Mouse (Mus musculus) heart, adult 2 months (tissue): ENCODE measurements around the gene Dnal4. TPM values are rescaled to one million over a fixed set of nuclear protein-coding genes. Genes with fewer than 3 reads are reported as not detected.

ENCODE experiments used
- DNase-seq, 2 experiments: peaks; one replicate each; pipeline ENCODE4 v3.0.0; 2021
- H3K27ac ChIP-seq: fragments of 200-600 bp; 2 replicates; pipeline ENCODE4 v1.8.1; 2022
- H3K27me3 ChIP-seq: fragments of 200-500 bp; 2 replicates; pipeline ENCODE4 v1.6.1; 2012; ENCODE audit warnings: mild to moderate bottlenecking, low read length, inconsistent platforms, mixed read lengths; ENCODE audit not compliant: control insufficient read depth, insufficient read depth
- H3K36me3 ChIP-seq: fragments of 200-500 bp; 2 replicates; pipeline ENCODE4 v1.6.1; 2012; ENCODE audit warnings: low read length, inconsistent platforms; ENCODE audit not compliant: control insufficient read depth, insufficient read depth
- H3K4me1 ChIP-seq: fragments of 200-500 bp; 2 replicates; pipeline ENCODE4 v1.6.1; 2011; ENCODE audit warnings: low read length; ENCODE audit not compliant: control insufficient read depth, insufficient read depth
- H3K4me3 ChIP-seq: fragments of 200-600 bp; 2 replicates; pipeline ENCODE4 v1.8.1; 2022
- H3K79me2 ChIP-seq: fragments of 200-500 bp; replicated peaks from 2 replicates; pipeline ENCODE4 v1.6.1; 2012; ENCODE audit warnings: mild to moderate bottlenecking, inconsistent platforms, low read length, moderate library complexity, mixed read lengths; ENCODE audit not compliant: control insufficient read depth, insufficient read depth
- H3K9ac ChIP-seq: fragments of 200-500 bp; 2 replicates; pipeline ENCODE4 v1.6.1; 2012; ENCODE audit warnings: low read depth, mild to moderate bottlenecking, control low read depth, inconsistent platforms, low read length, mixed read lengths
- CTCF ChIP-seq: fragments of 200-600 bp; IDR thresholded peaks from 2 replicates; pipeline ENCODE4 v1.8.1; 2022; ENCODE audit warnings: antibody characterized with exemption, mild to moderate bottlenecking, moderate library complexity
- EP300 ChIP-seq: fragments of 200-500 bp; IDR thresholded peaks from 2 replicates; pipeline ENCODE4 v1.6.1; 2011; ENCODE audit warnings: low read depth, low read length, control low read depth; ENCODE audit not compliant: insufficient read depth
- POLR2A ChIP-seq: fragments of 200-500 bp; IDR thresholded peaks from 2 replicates; pipeline ENCODE4 v1.6.1; 2011; ENCODE audit warnings: mild to moderate bottlenecking, low read depth, low read length, control low read depth; ENCODE audit not compliant: insufficient read depth
- WGBS: fragments of 180-500 bp; shearing (Covaris S2); methylation state at CpG from one replicate; pipeline ENCODE4 v1.1.7; 2018; 5-methylcytosine and 5-hydroxymethylcytosine counted together
- intact Hi-C: fragments of 180-260 bp; cut with DNase I; formaldehyde crosslinking; loops from one replicate; pipeline ENCODE4 v1.15.1; 2025
- polyA plus RNA-seq: library from polyadenylated mRNA; depleted of rRNA; stranded (reverse); fragments of >200 nt; gene quantifications from 2 replicates; pipeline ENCODE4 v1.2.3, GENCODE M21; 2012
- total RNA-seq, 2 experiments: library from RNA; stranded (reverse); gene quantifications; 2 replicates each; pipeline ENCODE4 v1.2.3; 2021

Dnal4 gene
- total and polyA plus RNA-seq, 3 experiments = 19.3 to 43.0 (median 21.7) TPM

DNA sequence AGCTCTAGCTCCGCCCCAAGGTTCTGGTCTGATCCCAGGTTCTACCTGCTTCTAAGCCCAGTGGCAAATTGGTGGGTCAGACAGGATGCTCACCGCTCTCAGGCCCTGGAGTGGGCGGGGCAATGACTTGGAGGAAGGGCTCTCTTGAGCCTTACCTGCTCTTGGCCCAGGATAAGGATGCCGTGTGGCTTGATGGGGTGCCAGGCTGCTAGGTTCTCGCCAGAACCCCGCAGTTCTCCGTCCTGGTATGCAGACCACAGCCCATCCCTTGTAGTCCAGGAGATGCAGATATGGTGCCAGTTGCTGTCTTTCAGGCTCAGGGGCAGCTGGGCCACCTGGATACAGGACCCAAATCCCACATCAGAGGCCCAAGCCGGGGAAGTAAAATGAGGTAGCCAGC is 12.5 kb upstream of the Dnal4 start:
- Histone ChIP-seq H3K4me1 (no peaks in the 10 kb centered on the region), H3K9ac (no peak overlapping the region), H3K79me2 (no peaks in the 10 kb centered on the region), H3K4me3 (no peak overlapping the region), H3K36me3 (no peaks in the 10 kb centered on the region), H3K27me3 (no peaks in the 10 kb centered on the region), H3K27ac (no peak overlapping the region)
- WGBS = 50% methylated on average over 8 of the region's 8 CpGs
- TF ChIP-seq POLR2A (no peak), EP300 (no peak), CTCF (no peak)
- DNase-seq = no peak
- intact Hi-C loops = no loop called here

GRCm38 (mm10) chr15:79787815-79788214 is 10.2 kb upstream of the Dnal4 start:
- no peak for DNase-seq
- H3K9ac ChIP-seq = no peak overlapping the region
- intact Hi-C loops = no loop called here
- H3K36me3 ChIP-seq = no peaks in the 10 kb centered on the region
- 60% methylated on average over 8 of the region's 8 CpGs for WGBS
- H3K27me3 ChIP-seq = no peaks in the 10 kb centered on the region
- H3K79me2 ChIP-seq = no peaks in the 10 kb centered on the region
- H3K4me1 ChIP-seq = no peaks in the 10 kb centered on the region
- TF ChIP-seq POLR2A (no peak), EP300 (no peak), CTCF (no peak)
- no peak overlapping the region for H3K27ac ChIP-seq
- H3K4me3 ChIP-seq = no peak overlapping the region

GRCm38 (mm10) chr15:79785056-79785455 is 7.4 kb upstream of the Dnal4 start:
- Histone ChIP-seq H3K27me3 (no peaks in the 10 kb centered on the region), H3K36me3 (no peaks in the 10 kb centered on the region), H3K79me2 (no peaks in the 10 kb centered on the region), H3K4me3 (no peak overlapping the region), H3K9ac (no peak overlapping the region), H3K4me1 (no peaks in the 10 kb centered on the region), H3K27ac (no peak overlapping the region)
- TF ChIP-seq POLR2A = no peak
- TF ChIP-seq EP300 = no peak
- TF ChIP-seq CTCF = no peak
- DNase-seq = no peak
- 41% methylated on average over 1 of the region's 1 CpGs for WGBS
- intact Hi-C loops = no loop called here

- Histone ChIP-seq H3K4me3 (no peak overlapping the region), H3K79me2 (peaks cover 3% of the 10 kb centered on the region), H3K36me3 (no peaks in the 10 kb centered on the region), H3K4me1 (no peaks in the 10 kb centered on the region; the same call in 1 of the 2 replicates), H3K9ac (no peak overlapping the region), H3K27ac (no peak overlapping the region), H3K27me3 (no peaks in the 10 kb centered on the region)
- no peak for DNase-seq
- WGBS = 59% methylated on average over 7 of the region's 7 CpGs
- TF ChIP-seq CTCF (no peak), POLR2A (no peak), EP300 (no peak)
- intact Hi-C loops = loop anchor here (2.0 kb wide), 1 partner anchor 59 kb away; the partner anchor contains the start of genes Cbx6 and Npcd
Observed at GRCm38 (mm10) chr15:79775662-79776061, 2.0 kb downstream of the Dnal4 start.

- H3K4me3 ChIP-seq = peak overlapping the region; percentile 79
- peaks cover 3% of the 10 kb centered on the region for H3K79me2 ChIP-seq
- H3K9ac ChIP-seq = peak overlapping the region; percentile 71
- no peaks in the 10 kb centered on the region for H3K27me3 ChIP-seq
- peak; percentile 76 for TF ChIP-seq POLR2A
- no peak for TF ChIP-seq CTCF
- TF ChIP-seq EP300 = peak; percentile 44; the same call in 1 of the 2 replicates
- under 1% methylated on average over 50 of the region's 50 CpGs for WGBS
- H3K27ac ChIP-seq = peak overlapping the region; percentile 85
- H3K4me1 ChIP-seq = peaks cover 8% of the 10 kb centered on the region
- intact Hi-C loops = loop anchor here (2.0 kb wide), 1 partner anchor 60 kb away; the partner anchor contains the start of genes Cbx6 and Npcd
- peak; percentile 94 to 97 for DNase-seq
- H3K36me3 ChIP-seq = no peaks in the 10 kb centered on the region
Observed at GRCm38 (mm10) chr15:79774117-79775027, 3.3 kb downstream of the Dnal4 start.

DNA sequence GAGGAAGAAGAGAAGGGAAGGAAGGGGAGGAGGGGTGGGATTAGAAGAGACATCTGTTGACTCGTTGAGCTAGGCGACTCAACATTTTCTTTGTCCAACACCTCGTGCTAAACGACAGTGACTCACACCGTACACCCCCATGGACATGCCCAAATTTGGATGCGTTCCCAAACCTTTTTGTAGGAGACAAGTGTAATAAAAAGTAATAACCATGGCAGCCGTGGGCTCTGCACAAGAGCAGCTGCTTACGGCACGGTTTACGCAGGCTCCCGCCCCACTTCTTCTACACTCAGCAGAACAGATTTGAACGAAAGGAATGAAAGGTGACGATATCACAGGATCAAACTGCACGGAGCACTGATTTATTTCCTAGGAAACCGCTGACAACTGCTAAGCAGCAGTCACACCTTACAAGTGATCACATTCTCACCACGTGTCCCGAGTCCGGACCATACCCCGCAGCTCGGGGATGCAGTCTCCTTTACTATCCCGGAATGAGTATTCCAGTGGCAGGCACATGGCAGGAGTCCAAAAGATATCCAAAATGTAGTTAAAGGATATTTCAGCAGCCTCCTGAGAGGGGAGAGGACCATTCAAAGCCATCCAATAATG is 6.9 kb downstream of the Dnal4 start:
- Histone ChIP-seq H3K4me3 (no peak overlapping the region), H3K9ac (no peak overlapping the region), H3K36me3 (no peaks in the 10 kb centered on the region), H3K27ac (no peak overlapping the region), H3K27me3 (no peaks in the 10 kb centered on the region), H3K4me1 (peaks cover 21% of the 10 kb centered on the region), H3K79me2 (peaks cover 3% of the 10 kb centered on the region)
- no peak for DNase-seq
- WGBS = 50% methylated on average over 21 of the region's 21 CpGs
- intact Hi-C loops = no loop called here
- no peak for TF ChIP-seq EP300
- TF ChIP-seq POLR2A = no peak
- TF ChIP-seq CTCF = no peak
